Mouse (Mus musculus): Measurements from ENCODE around the gene Elk3. TPM values are rescaled to one million over a fixed set of nuclear protein-coding genes. Genes with fewer than 3 reads are reported as not detected.

Gene Elk3
- polyA plus RNA-seq, 1 experiment, result 37.4 TPM

- Histone ChIP-seq H3K27ac (ENCODE audit: insufficient read depth, low read length) (no peak overlapping the region), H3K27me3 (ENCODE audit: control insufficient read depth, insufficient read depth, low read length) (no peaks in the 10 kb centered on the region), H3K4me3 (ENCODE audit: extremely low read depth, insufficient read depth, insufficient read length) (no peak overlapping the region), H3K4me1 (ENCODE audit: control insufficient read depth, insufficient read depth, insufficient read length) (no peaks in the 10 kb centered on the region), H3K36me3 (ENCODE audit: control insufficient read depth, insufficient read depth, low read length) (peaks cover 9% of the 10 kb centered on the region)
- DNase-seq (ENCODE audit: low read depth in 1 of 2, low spot score in 2 of 2), result no peak
- TF ChIP-seq POLR2A (IDR thresholded peaks at IDR 0.05; ENCODE audit: low read depth, low read length) (no peak), CTCF (IDR thresholded peaks at IDR 0.05; ENCODE audit: extremely low read depth, insufficient read depth, insufficient read length, insufficient replicate concordance) (no peak)
- WGBS, result 63% methylated on average over 4 of the region's 4 CpGs
These were observed 22.6 kb downstream of the Elk3 start for GRCm38 (mm10) chr10:93288336-93288735.

GRCm38 (mm10) chr10:93287551-93288145, 23.3 kb downstream of the Elk3 start:
- no peaks in the 10 kb centered on the region for H3K4me1 ChIP-seq (ENCODE audit: control insufficient read depth, insufficient read depth, insufficient read length)
- no peaks in the 10 kb centered on the region for H3K27me3 ChIP-seq (ENCODE audit: control insufficient read depth, insufficient read depth, low read length)
- WGBS, result 88% methylated on average over 8 of the region's 8 CpGs
- DNase-seq (ENCODE audit: low read depth in 1 of 2, low spot score in 2 of 2), result no peak
- TF ChIP-seq CTCF (IDR thresholded peaks at IDR 0.05; ENCODE audit: extremely low read depth, insufficient read depth, insufficient read length, insufficient replicate concordance) (no peak), POLR2A (IDR thresholded peaks at IDR 0.05; ENCODE audit: low read depth, low read length) (no peak)
- H3K27ac ChIP-seq (ENCODE audit: insufficient read depth, low read length), result no peak overlapping the region
- H3K4me3 ChIP-seq (ENCODE audit: extremely low read depth, insufficient read depth, insufficient read length), result no peak overlapping the region
- peaks cover 9% of the 10 kb centered on the region for H3K36me3 ChIP-seq (ENCODE audit: control insufficient read depth, insufficient read depth, low read length)

GRCm38 (mm10) chr10:93285489-93285888, 25.4 kb downstream of the Elk3 start:
- no peak for DNase-seq (ENCODE audit: low read depth in 1 of 2, low spot score in 2 of 2)
- Histone ChIP-seq H3K27me3 (ENCODE audit: control insufficient read depth, insufficient read depth, low read length) (no peaks in the 10 kb centered on the region), H3K36me3 (ENCODE audit: control insufficient read depth, insufficient read depth, low read length) (peaks cover 17% of the 10 kb centered on the region), H3K4me1 (ENCODE audit: control insufficient read depth, insufficient read depth, insufficient read length) (no peaks in the 10 kb centered on the region), H3K4me3 (ENCODE audit: extremely low read depth, insufficient read depth, insufficient read length) (no peak overlapping the region), H3K27ac (ENCODE audit: insufficient read depth, low read length) (no peak overlapping the region)
- no peak for TF ChIP-seq CTCF (IDR thresholded peaks at IDR 0.05; ENCODE audit: extremely low read depth, insufficient read depth, insufficient read length, insufficient replicate concordance)
- no peak for TF ChIP-seq POLR2A (IDR thresholded peaks at IDR 0.05; ENCODE audit: low read depth, low read length)
- WGBS, result 80% methylated on average over 5 of the region's 5 CpGs

GRCm38 (mm10) chr10:93283258-93283657, 27.7 kb downstream of the Elk3 start:
- Histone ChIP-seq H3K36me3 (ENCODE audit: control insufficient read depth, insufficient read depth, low read length) (peaks cover 17% of the 10 kb centered on the region), H3K27me3 (ENCODE audit: control insufficient read depth, insufficient read depth, low read length) (no peaks in the 10 kb centered on the region), H3K4me3 (ENCODE audit: extremely low read depth, insufficient read depth, insufficient read length) (no peak overlapping the region), H3K4me1 (ENCODE audit: control insufficient read depth, insufficient read depth, insufficient read length) (no peaks in the 10 kb centered on the region), H3K27ac (ENCODE audit: insufficient read depth, low read length) (no peak overlapping the region)
- TF ChIP-seq POLR2A (IDR thresholded peaks at IDR 0.05; ENCODE audit: low read depth, low read length) (no peak), CTCF (IDR thresholded peaks at IDR 0.05; ENCODE audit: extremely low read depth, insufficient read depth, insufficient read length, insufficient replicate concordance) (peak; percentile 7; the same call in 1 of the 2 replicates)
- 74% methylated on average over 4 of the region's 4 CpGs for WGBS
- no peak for DNase-seq (ENCODE audit: low read depth in 1 of 2, low spot score in 2 of 2)

GRCm38 (mm10) chr10:93282526-93282964, 28.4 kb downstream of the Elk3 start:
- H3K4me3 ChIP-seq (ENCODE audit: extremely low read depth, insufficient read depth, insufficient read length), result no peak overlapping the region
- no peak for TF ChIP-seq CTCF (IDR thresholded peaks at IDR 0.05; ENCODE audit: extremely low read depth, insufficient read depth, insufficient read length, insufficient replicate concordance)
- TF ChIP-seq POLR2A (IDR thresholded peaks at IDR 0.05; ENCODE audit: low read depth, low read length), result no peak
- no peaks in the 10 kb centered on the region for H3K4me1 ChIP-seq (ENCODE audit: control insufficient read depth, insufficient read depth, insufficient read length)
- H3K27ac ChIP-seq (ENCODE audit: insufficient read depth, low read length), result no peak overlapping the region
- 88% methylated on average over 12 of the region's 12 CpGs for WGBS
- no peaks in the 10 kb centered on the region for H3K27me3 ChIP-seq (ENCODE audit: control insufficient read depth, insufficient read depth, low read length)
- DNase-seq (ENCODE audit: low read depth in 1 of 2, low spot score in 2 of 2), result no peak
- H3K36me3 ChIP-seq (ENCODE audit: control insufficient read depth, insufficient read depth, low read length), result peaks cover 17% of the 10 kb centered on the region

- Histone ChIP-seq H3K4me1 (ENCODE audit: control insufficient read depth, insufficient read depth, insufficient read length) (no peaks in the 10 kb centered on the region), H3K4me3 (ENCODE audit: extremely low read depth, insufficient read depth, insufficient read length) (no peak overlapping the region), H3K27ac (ENCODE audit: insufficient read depth, low read length) (no peak overlapping the region), H3K36me3 (ENCODE audit: control insufficient read depth, insufficient read depth, low read length) (peaks cover 17% of the 10 kb centered on the region), H3K27me3 (ENCODE audit: control insufficient read depth, insufficient read depth, low read length) (no peaks in the 10 kb centered on the region)
- DNase-seq (ENCODE audit: low read depth in 1 of 2, low spot score in 2 of 2), result no peak
- TF ChIP-seq POLR2A (IDR thresholded peaks at IDR 0.05; ENCODE audit: low read depth, low read length) (no peak), CTCF (IDR thresholded peaks at IDR 0.05; ENCODE audit: extremely low read depth, insufficient read depth, insufficient read length, insufficient replicate concordance) (no peak)
- 85% methylated on average over 7 of the region's 7 CpGs for WGBS
These were observed 29.8 kb downstream of the Elk3 start for GRCm38 (mm10) chr10:93281092-93281491.

GRCm38 (mm10) chr10:93280586-93280985, 30.3 kb downstream of the Elk3 start:
- H3K27me3 ChIP-seq (ENCODE audit: control insufficient read depth, insufficient read depth, low read length), result no peaks in the 10 kb centered on the region
- H3K4me1 ChIP-seq (ENCODE audit: control insufficient read depth, insufficient read depth, insufficient read length), result no peaks in the 10 kb centered on the region
- peaks cover 17% of the 10 kb centered on the region for H3K36me3 ChIP-seq (ENCODE audit: control insufficient read depth, insufficient read depth, low read length)
- no peak overlapping the region for H3K27ac ChIP-seq (ENCODE audit: insufficient read depth, low read length)
- WGBS, result 90% methylated on average over 12 of the region's 12 CpGs
- no peak for TF ChIP-seq POLR2A (IDR thresholded peaks at IDR 0.05; ENCODE audit: low read depth, low read length)
- no peak for TF ChIP-seq CTCF (IDR thresholded peaks at IDR 0.05; ENCODE audit: extremely low read depth, insufficient read depth, insufficient read length, insufficient replicate concordance)
- H3K4me3 ChIP-seq (ENCODE audit: extremely low read depth, insufficient read depth, insufficient read length), result no peak overlapping the region
- DNase-seq (ENCODE audit: low read depth in 1 of 2, low spot score in 2 of 2), result no peak
